Mouse (Mus musculus) kidney, adult 2 months (tissue): ENCODE measurements at regions not wholly inside any gene's neighbourhood (a gene's known extent, or its start where the extent isn't known, plus 50 kb on each side); places are given as distances from the start of the nearest gene placed in this dataset.

ENCODE experiments used
- CTCF ChIP-seq: fragments of 200-500 bp; conservative IDR thresholded peaks from 2 replicates; pipeline ENCODE4 v1.5.1; 2011; ENCODE audit warnings: low read depth, mild to moderate bottlenecking, control low read depth, low read length, moderate library complexity, mixed read lengths; ENCODE audit not compliant: insufficient read depth, insufficient read length
- POLR2A ChIP-seq: fragments of 200-500 bp; IDR thresholded peaks from one replicate; pipeline ENCODE4 v1.6.1; 2011; ENCODE audit warnings: low read depth, low read length, control low read depth

DNA sequence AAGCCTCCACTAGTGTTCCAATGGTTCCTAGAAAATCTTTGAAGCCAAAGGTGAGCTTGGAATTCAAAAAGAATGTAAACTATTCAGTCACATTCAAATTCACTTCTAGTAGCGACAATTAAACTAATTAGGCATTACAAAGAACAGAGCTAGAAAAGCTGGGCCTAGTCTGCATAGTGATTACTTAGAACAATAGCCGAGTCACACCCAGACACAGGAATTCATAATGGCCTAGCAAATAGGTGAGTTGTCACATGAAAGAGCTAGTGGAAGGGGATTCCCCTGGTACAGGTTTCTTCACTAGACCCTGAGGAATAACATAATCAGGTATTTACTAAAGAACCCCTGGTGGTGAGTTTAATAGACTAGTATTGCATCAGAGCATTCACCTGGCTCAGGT lies 958.9 kb downstream of the Serpinb8 start:
- no peak for TF ChIP-seq CTCF
- no peak for TF ChIP-seq POLR2A
